Mouse (Mus musculus) bone marrow, adult 2 months (tissue): ENCODE measurements around the gene Olfr288. TPM values are rescaled to one million over a fixed set of nuclear protein-coding genes. Genes with fewer than 3 reads are reported as not detected.

ENCODE experiments used
- H3K27ac ChIP-seq: fragments of 200-500 bp; 2 replicates; pipeline ENCODE4 v1.5.1; 2012; ENCODE audit warnings: low read depth, mild to moderate bottlenecking, control low read depth, inconsistent platforms, low read length; ENCODE audit not compliant: control insufficient read depth, poor library complexity, insufficient read depth
- H3K4me1 ChIP-seq: fragments of 200-500 bp; 2 replicates; pipeline ENCODE4 v1.6.1; 2011; ENCODE audit warnings: low read length; ENCODE audit not compliant: control insufficient read depth, insufficient read depth
- H3K4me3 ChIP-seq: fragments of 200-500 bp; replicated peaks from 2 replicates; pipeline ENCODE3; 2011; ENCODE audit warnings: mild to moderate bottlenecking, low read depth, low read length, control low read depth; ENCODE audit not compliant: control insufficient read depth
- CTCF ChIP-seq: fragments of 200-500 bp; IDR thresholded peaks from 2 replicates; pipeline ENCODE4 v1.5.1; 2011; ENCODE audit warnings: low read length, control low read depth; ENCODE audit not compliant: control insufficient read depth, insufficient read depth
- POLR2A ChIP-seq: fragments of 200-500 bp; IDR thresholded peaks from 2 replicates; pipeline ENCODE4 v1.6.1; 2011; ENCODE audit warnings: low read depth, mild to moderate bottlenecking, control low read depth, low read length, borderline replicate concordance; ENCODE audit not compliant: control insufficient read depth
- WGBS: fragments of 180-500 bp; shearing (Covaris S2); methylation state at CpG from one replicate; pipeline ENCODE4 v1.1.7; 2018; 5-methylcytosine and 5-hydroxymethylcytosine counted together
- polyA plus RNA-seq: library from polyadenylated mRNA; stranded (reverse); fragments of >200 nt; gene quantifications from 2 replicates; pipeline ENCODE4 v1.2.4, GENCODE M21; 2011; ENCODE audit warnings: low replicate concordance; ENCODE audit not compliant: missing spikeins, insufficient read depth, insufficient read length

Gene Olfr288
- polyA plus RNA-seq, 1 experiment, result not detected

DNA sequence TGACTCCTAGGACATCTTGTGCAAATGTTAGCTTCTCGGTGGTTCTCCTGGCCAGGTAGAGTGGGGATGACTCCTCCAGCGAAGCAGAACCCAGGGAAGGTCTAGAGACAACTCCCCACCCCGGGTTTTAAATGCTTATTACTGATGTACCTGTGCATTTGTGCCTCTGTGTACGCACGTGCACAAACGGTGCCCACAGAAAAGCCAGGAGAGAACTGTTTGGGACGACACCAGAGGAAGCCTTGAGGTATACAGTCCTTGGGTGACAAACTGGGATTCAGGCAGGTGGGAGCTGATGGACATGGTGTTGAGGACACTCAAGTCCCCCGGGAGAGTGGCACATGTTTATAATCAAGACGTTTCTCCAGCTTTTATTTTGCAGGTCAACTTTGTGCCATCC is 24.4 kb downstream of the Olfr288 start:
- Histone ChIP-seq H3K27ac (no peak overlapping the region), H3K4me1 (no peaks in the 10 kb centered on the region), H3K4me3 (no peak overlapping the region)
- TF ChIP-seq CTCF, result no peak
- no peak for TF ChIP-seq POLR2A
- WGBS, result 63% methylated on average over 9 of the region's 9 CpGs

DNA sequence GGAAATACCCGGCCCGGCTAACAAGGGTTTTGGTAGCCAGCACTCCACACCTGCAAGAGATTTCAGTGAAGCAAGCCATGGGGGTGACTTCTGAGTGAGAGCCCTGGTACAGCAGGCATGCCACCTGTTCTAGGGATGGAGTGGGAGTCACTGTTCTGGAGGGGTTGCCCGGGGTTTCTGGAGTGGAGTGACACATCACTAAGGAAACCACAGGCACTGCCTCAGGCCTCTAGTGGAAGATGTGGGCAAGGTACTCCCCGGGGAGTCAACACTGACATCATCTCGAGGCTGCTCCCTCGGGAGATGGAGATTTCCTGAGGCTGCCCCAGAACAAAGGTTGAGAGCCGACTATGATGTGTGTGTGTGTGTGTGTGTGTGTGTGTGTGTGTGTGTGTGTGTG is 25.0 kb downstream of the Olfr288 start:
- TF ChIP-seq POLR2A (no peak), CTCF (no peak)
- no peaks in the 10 kb centered on the region for H3K4me1 ChIP-seq
- no peak overlapping the region for H3K27ac ChIP-seq
- 20% methylated on average over 7 of the region's 7 CpGs for WGBS
- H3K4me3 ChIP-seq, result no peak overlapping the region

DNA sequence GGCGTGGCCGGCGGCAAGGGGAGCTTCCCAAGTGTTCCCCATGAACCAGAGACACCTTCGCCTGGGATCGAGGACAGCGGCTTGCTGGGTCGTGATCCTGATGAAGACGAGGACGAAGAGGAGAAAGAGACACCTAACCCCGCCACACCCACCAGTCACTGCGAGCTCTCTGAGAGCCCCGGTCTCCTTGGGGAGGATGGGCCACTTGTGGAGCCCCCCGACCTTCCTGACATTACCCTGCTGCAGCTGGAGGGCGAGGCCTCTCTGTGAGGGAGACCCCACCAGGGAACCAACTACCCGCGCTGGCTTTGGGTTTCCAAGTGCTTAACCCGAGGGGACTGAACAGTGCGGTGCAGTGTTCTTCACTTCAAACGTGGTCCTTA is 26.7 kb downstream of the Olfr288 start:
- TF ChIP-seq POLR2A, result no peak
- no peak for TF ChIP-seq CTCF
- no peaks in the 10 kb centered on the region for H3K4me1 ChIP-seq
- H3K4me3 ChIP-seq, result no peak overlapping the region
- H3K27ac ChIP-seq, result no peak overlapping the region
- 9% methylated on average over 19 of the region's 19 CpGs for WGBS

DNA sequence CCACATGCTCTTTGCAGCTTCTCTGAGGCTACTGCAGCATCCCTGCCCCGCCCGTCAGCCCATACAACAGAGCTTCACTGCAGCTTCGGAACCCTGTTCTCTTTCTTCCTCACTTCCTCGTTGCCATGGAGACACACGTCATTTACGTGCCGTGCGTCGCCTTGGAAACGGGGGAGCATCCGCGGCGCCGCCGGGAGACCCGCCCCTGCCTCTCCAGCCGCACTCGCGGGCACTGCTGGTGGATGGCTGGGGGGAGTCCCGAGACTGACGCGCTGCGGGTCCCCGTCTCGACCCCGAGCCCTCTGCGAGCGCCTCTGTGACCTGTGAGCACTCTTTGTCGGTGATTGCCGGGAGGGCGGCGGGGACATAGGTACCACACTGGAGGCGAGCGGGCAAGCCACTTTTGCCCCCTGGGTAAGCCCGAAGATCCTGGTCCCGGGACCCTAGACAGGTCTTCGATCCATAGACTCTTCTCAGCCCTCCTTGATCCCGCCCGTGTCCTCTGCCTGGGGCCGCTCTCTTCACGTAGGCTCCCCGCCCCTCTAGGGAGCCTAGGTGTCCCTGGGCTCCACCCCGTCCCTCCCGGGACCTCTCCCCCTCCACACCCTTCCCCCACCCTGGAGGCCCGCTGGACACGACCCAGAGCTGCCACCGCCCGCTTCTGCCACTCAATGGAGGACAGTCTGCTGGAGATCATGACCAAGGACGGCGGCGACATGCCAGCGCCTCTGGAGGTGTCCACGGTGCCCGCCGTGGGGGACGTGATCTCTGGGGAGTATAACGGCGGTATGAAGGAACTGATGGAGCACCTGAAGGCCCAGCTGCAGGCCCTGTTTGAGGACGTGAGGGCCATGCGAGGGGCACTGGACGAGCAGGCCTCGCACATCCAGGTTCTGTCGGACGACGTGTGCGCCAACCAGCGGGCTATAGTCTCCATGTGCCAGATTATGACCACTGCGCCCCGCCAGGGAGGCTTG is 27.4 kb downstream of the Olfr288 start:
- Histone ChIP-seq H3K27ac (no peak overlapping the region), H3K4me1 (no peaks in the 10 kb centered on the region), H3K4me3 (no peak overlapping the region)
- WGBS, result 4% methylated on average over 69 of the region's 69 CpGs
- TF ChIP-seq CTCF (no peak), POLR2A (no peak)

DNA sequence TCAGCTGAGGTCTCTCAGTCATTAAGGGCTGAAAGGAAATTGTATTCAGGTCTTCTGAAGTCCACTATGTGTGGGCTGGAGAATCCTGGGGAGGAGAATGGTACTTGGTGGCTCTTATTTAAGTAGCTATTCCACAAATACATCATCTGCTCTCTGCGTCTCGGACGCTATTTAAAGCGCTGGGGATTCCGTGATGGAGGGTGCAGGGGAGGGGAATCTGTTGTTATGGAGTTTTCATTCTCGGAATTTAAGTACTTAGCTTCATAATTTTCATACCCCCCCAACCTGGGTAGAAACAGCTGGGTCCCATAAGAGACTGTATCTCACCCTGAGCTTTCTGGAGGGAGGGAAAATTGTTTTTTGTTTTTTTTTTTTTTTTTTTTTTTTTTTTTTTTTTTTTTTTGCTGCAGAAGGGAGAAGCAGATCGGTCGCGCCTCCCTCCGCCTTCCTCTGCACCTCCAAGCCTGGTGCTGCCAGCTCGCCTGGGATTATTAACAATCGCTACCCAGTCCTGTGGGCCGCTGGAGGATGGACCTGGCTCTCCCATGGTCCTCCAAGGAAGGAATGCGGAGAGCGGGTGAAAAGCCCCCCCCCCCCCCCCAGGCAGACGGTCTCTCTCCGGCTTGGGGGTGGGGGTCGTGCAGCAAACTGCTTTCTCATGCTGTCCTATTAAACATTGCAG is 28.2 kb downstream of the Olfr288 start, which contains the start of gene Ccdc184:
Gene Ccdc184, plus strand, starts transcription at position 196 of the 682 bp plus-strand sequence.
- Histone ChIP-seq H3K27ac (no peak within 1 kb of the TSS), H3K4me3 (no peak within 1 kb of the TSS), H3K4me1 (no peaks in the 10 kb centered on the region)
- TF ChIP-seq CTCF, result no peak
- TF ChIP-seq POLR2A, result no peak
- WGBS, result 8% methylated on average over 18 of the region's 18 CpGs

DNA sequence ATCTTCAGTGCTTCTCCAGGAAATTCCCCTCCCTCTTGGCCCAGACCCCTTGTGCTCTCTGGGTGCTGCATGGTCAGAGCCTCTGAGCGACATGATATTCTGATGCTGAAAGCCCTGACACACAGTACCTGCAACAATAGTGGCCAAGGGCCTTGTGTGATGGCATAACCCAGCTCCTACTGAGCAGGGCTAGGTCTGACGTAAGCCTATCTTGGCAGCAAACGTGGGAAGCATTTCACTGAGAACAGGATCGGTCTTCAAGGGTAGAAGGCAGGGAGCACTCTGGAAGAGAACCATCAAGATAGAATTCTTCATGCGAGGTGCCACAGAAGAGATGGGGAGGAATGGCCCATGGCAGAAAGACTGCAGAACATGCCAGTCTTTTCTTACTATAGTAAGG is 29.8 kb downstream of the Olfr288 start, which contains the start of gene Asb8:
Gene Asb8, minus strand, starts transcription at position 101 of the 400 bp plus-strand sequence.
- Histone ChIP-seq H3K4me3 (no peak within 1 kb of the TSS), H3K4me1 (peaks cover 2% of the 10 kb centered on the region; the same call in 1 of the 2 replicates), H3K27ac (no peak within 1 kb of the TSS)
- no peak for TF ChIP-seq CTCF
- no peak for TF ChIP-seq POLR2A
- WGBS, result 75% methylated on average over 5 of the region's 5 CpGs

DNA sequence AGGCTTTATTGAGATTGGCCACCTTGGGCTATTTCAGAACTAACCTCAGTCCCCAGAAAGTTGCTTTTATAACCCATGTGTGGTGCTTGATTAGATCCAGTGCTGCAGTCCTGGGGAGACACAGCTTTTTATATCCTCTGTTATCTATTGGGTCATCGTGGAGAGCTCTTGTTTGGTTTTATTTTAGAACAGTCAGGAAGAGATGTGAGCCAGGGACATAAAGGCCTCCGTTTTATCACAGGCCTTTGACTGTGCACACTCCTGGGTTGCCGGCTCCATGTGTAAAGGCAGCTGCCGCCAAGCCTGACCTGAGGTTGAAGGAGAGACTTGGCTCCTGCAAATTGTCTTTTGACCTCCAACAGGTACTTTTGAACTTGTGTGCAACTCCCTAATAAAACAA is 32.8 kb downstream of the Olfr288 start:
- TF ChIP-seq POLR2A, result no peak
- TF ChIP-seq CTCF, result no peak
- WGBS, result 71% methylated on average over 4 of the region's 4 CpGs
- Histone ChIP-seq H3K4me3 (no peak overlapping the region), H3K27ac (no peak overlapping the region), H3K4me1 (peaks cover 2% of the 10 kb centered on the region; the same call in 1 of the 2 replicates)
